Mouse (Mus musculus) intestine, postnatal 0 days (tissue): ENCODE data around the gene Pdgfb. TPM values are rescaled to one million over a fixed set of nuclear protein-coding genes. Genes with fewer than 3 reads are reported as not detected.

Source experiments
- ATAC-seq: fragments of 200-750 bp; cut with Nextera tagmentation; 2 replicates; pipeline ENCODE4 v1.8.0; 2017; ENCODE audit warnings: mild to moderate bottlenecking, moderate TSS enrichment, moderate library complexity
- H3K27ac ChIP-seq: fragments of 300-500 bp; sonication (generic); 2 replicates; pipeline ENCODE4 v1.5.1; 2014; ENCODE audit warnings: mild to moderate bottlenecking, low read depth, low read length, moderate library complexity
- H3K27me3 ChIP-seq: fragments of 300-500 bp; sonication (generic); replicated peaks from 2 replicates; pipeline ENCODE4 v1.6.1; 2014; ENCODE audit warnings: low read length, mixed read lengths; ENCODE audit not compliant: control insufficient read depth, insufficient read depth
- H3K36me3 ChIP-seq: fragments of 300-500 bp; sonication (generic); 2 replicates; pipeline ENCODE4 v1.6.1; 2014; ENCODE audit warnings: mild to moderate bottlenecking, moderate library complexity; ENCODE audit not compliant: control insufficient read depth, insufficient read depth
- H3K4me1 ChIP-seq: fragments of 300-500 bp; sonication (generic); replicated peaks from 2 replicates; pipeline ENCODE4 v1.6.1; 2014; ENCODE audit warnings: antibody characterized with exemption, low read length, mixed read lengths; ENCODE audit not compliant: control insufficient read depth, insufficient read depth
- H3K4me2 ChIP-seq: fragments of 300-500 bp; sonication (generic); replicated peaks from 2 replicates; pipeline ENCODE4 v1.6.1; 2014; ENCODE audit warnings: low read depth, mild to moderate bottlenecking, moderate library complexity
- H3K4me3 ChIP-seq: fragments of 300-500 bp; sonication (generic); 2 replicates; pipeline ENCODE4 v1.5.1; 2014; ENCODE audit warnings: low read depth, low read length
- H3K9ac ChIP-seq: fragments of 300-500 bp; sonication (generic); 2 replicates; pipeline ENCODE4 v1.6.1; 2014; ENCODE audit warnings: mild to moderate bottlenecking, low read depth, low read length
- H3K9me3 ChIP-seq: fragments of 300-500 bp; sonication (generic); 2 replicates; pipeline ENCODE4 v1.6.1; 2016; ENCODE audit warnings: mixed run types; ENCODE audit not compliant: control insufficient read depth
- CTCF ChIP-seq: sonication (generic); IDR thresholded peaks from 2 replicates; pipeline ENCODE4 v1.5.1; 2016; ENCODE audit warnings: low read depth, mild to moderate bottlenecking, control low read depth, antibody characterized with exemption, moderate library complexity
- WGBS: fragments of 180-500 bp; shearing (Covaris S2); extraction: QIAGEN DNeasy Blood & Tissue Kit; methylation state at CpG from one replicate; pipeline ENCODE4 v1.1.7; 2014; 5-methylcytosine and 5-hydroxymethylcytosine counted together
- polyA plus RNA-seq: library from polyadenylated mRNA; unstranded; fragments of >200 nt; fragmentation: Nextera tagmentation; extraction: Ambion mirVana; gene quantifications from 2 replicates; pipeline ENCODE4 v1.2.1, GENCODE M21; 2015

Pdgfb gene
- polyA plus RNA-seq, 1 experiment from 2014 or later: 6.9 TPM

DNA sequence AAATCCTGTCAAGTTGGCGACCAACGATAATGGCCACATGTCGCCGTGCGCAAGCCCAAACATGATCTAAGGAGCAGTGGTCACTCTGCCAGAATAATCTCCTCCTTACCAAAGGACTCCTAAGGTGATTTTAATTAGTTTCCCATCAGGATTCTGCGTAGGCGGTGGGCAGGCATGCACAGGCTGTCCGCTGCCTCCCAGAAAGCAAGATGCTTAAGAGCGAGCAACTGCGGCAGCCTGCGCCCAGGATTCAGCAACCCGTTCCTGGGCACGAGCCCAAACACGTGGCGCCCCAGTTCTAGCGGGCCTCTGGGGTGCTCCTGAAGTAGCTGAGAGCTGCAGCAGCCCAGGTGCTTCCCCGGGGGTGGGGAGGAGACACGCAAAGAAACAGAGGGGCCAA is 52.1 kb downstream of the Pdgfb start:
- H3K36me3 ChIP-seq: no peaks in the 10 kb centered on the region
- H3K9ac ChIP-seq: no peak overlapping the region
- ATAC-seq: no peak
- no peaks in the 10 kb centered on the region for H3K9me3 ChIP-seq
- H3K4me3 ChIP-seq: no peak overlapping the region
- TF ChIP-seq CTCF: no peak
- H3K4me1 ChIP-seq: no peaks in the 10 kb centered on the region
- no peaks in the 10 kb centered on the region for H3K27me3 ChIP-seq
- H3K4me2 ChIP-seq: no peak overlapping the region
- 86% methylated on average over 18 of the region's 18 CpGs for WGBS
- H3K27ac ChIP-seq: no peak overlapping the region

DNA sequence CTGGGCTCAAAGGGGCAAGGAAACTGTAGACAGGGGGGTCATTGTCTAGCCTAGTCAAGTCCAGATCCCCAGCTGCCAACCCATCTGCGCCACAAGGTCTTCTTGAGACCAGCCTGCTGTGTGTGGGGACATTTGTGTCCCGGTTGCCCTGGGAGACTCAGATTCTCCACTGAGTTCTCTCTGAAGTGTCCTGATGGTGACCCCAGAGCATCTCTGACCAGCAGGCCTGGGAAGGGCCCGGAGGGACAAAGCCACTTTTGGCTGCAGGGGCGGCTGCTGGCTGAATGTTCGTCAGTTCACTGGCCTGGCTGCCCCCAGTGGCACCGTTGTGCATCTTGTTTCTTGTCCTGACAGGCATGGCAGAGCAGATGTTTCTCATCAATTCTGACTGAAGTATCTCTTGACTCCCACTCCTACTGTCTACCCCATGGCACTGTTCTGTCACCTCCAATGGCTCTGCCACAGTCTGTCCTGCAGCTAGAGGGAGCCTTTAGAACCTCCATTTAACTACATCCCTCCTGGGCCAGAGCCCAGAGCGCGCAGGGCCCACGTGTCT is 53.3 kb downstream of the Pdgfb start:
- WGBS: 71% methylated on average over 9 of the region's 9 CpGs
- 0 out of 2 replicates have a peak, but pooled peaks have one; percentile 13 for ATAC-seq
- Histone ChIP-seq H3K4me2 (no peak overlapping the region), H3K27ac (no peak overlapping the region), H3K4me3 (no peak overlapping the region), H3K4me1 (no peaks in the 10 kb centered on the region), H3K9ac (no peak overlapping the region), H3K9me3 (no peaks in the 10 kb centered on the region), H3K36me3 (no peaks in the 10 kb centered on the region), H3K27me3 (no peaks in the 10 kb centered on the region)
- peak; percentile 44 for TF ChIP-seq CTCF

DNA sequence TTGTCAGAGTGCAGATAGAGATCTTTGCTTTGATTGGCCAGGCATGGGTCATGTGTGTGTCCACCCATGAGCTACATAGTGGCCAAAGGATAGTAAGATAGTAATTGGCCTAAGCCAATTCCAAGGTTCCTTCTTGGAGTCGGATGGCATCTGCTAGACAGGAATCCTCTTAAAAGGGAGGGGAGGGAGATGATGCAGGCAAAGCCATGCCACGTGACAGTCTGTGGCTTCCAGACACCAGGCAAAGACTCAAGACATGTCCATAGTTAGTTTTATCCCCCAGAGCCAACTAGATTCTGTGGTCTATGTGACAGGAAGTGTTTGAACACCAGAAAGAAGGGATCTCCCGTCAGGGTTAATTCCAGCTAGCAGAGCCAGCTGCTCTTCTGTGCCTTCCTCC is 56.4 kb downstream of the Pdgfb start:
- no peak overlapping the region for H3K27ac ChIP-seq
- no peak overlapping the region for H3K4me3 ChIP-seq
- no peak overlapping the region for H3K9ac ChIP-seq
- H3K4me1 ChIP-seq: no peaks in the 10 kb centered on the region
- no peaks in the 10 kb centered on the region for H3K9me3 ChIP-seq
- 50% methylated on average over 3 of the region's 3 CpGs for WGBS
- H3K4me2 ChIP-seq: no peak overlapping the region
- ATAC-seq: no peak
- TF ChIP-seq CTCF: no peak
- no peaks in the 10 kb centered on the region for H3K36me3 ChIP-seq
- H3K27me3 ChIP-seq: no peaks in the 10 kb centered on the region

- H3K36me3 ChIP-seq: no peaks in the 10 kb centered on the region
- H3K27ac ChIP-seq: no peak overlapping the region
- WGBS: 69% methylated on average over 8 of the region's 8 CpGs
- H3K4me2 ChIP-seq: no peak overlapping the region
- H3K4me1 ChIP-seq: no peaks in the 10 kb centered on the region
- no peak overlapping the region for H3K4me3 ChIP-seq
- H3K27me3 ChIP-seq: no peaks in the 10 kb centered on the region
- no peaks in the 10 kb centered on the region for H3K9me3 ChIP-seq
- ATAC-seq: no peak
- H3K9ac ChIP-seq: no peak overlapping the region
- no peak for TF ChIP-seq CTCF
These were observed 58.2 kb downstream of the Pdgfb start for GRCm38 (mm10) chr15:79956559-79956958.

- WGBS: 67% methylated on average over 7 of the region's 7 CpGs
These were observed 61.3 kb downstream of the Pdgfb start for GRCm38 (mm10) chr15:79953470-79953869.

DNA sequence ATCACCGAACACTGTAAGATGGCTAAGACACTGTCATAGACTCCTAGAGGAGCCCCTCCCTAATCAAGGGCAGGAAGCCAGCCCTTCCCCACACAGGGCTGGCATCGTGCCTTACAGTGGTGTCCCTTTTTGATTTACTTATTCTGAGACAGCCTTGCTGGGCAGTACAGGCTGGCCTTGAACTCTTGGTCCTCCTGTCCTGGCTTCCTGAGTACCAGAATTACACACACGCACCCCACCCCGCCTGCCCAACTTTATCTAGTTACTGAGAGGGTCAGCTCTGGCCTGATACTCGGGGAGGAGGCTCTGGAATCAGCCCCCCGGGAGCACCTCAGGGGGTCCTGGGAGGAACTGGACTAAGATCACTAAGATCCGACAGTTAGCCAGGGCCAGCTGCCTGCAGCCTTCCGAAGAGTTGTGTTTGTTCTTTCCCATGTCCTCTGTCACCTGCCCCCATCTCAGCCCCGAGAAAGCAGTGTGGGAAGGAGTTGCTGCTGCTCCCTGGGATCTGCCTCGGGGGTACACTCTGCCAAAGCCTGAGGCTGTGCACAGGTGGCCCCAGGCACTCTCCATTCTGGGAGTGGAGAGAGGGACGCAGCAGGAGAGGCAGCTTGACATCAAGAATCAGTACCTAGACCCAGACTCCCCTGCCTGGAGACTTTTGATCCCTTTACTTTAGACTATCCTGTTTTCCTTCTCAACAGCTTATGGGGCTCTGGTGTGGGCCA is 62.1 kb downstream of the Pdgfb start:
- Histone ChIP-seq H3K9me3 (no peaks in the 10 kb centered on the region), H3K4me3 (no peak overlapping the region), H3K4me2 (no peak overlapping the region), H3K36me3 (no peaks in the 10 kb centered on the region), H3K9ac (no peak overlapping the region), H3K27ac (peak overlapping the region; percentile 41; the same call in 1 of the 2 replicates), H3K27me3 (no peaks in the 10 kb centered on the region), H3K4me1 (0 out of 2 replicates have a peak, but pooled peaks cover 4% of the 10 kb centered on the region)
- TF ChIP-seq CTCF: no peak
- no peak for ATAC-seq
- 40% methylated on average over 11 of the region's 11 CpGs for WGBS

More at GRCm38 (mm10) chr15:79953470-79953869, 61.3 kb downstream of the Pdgfb start:
- Histone ChIP-seq H3K4me1 (0 out of 2 replicates have a peak, but pooled peaks cover 4% of the 10 kb centered on the region), H3K9me3 (no peaks in the 10 kb centered on the region), H3K36me3 (no peaks in the 10 kb centered on the region), H3K4me3 (no peak overlapping the region), H3K27ac (no peak overlapping the region), H3K4me2 (no peak overlapping the region), H3K9ac (no peak overlapping the region), H3K27me3 (no peaks in the 10 kb centered on the region)
- ATAC-seq: no peak
- TF ChIP-seq CTCF: no peak
